Mouse (Mus musculus) cerebral cortex, adult 2 months (tissue): ENCODE results near the gene Tspan14.

Experiments used
- WGBS: fragments of 180-500 bp; shearing (Covaris S2); methylation state at CpG from one replicate; pipeline ENCODE4 v1.1.7; 2018; 5-methylcytosine and 5-hydroxymethylcytosine counted together

Tspan14 gene

GRCm38 (mm10) chr14:40966392-40966861 lies at the start of gene Tspan14:
Tspan14 (minus strand) TSS chr14:40966807.
- WGBS = under 1% methylated on average over 53 of the region's 54 CpGs

GRCm38 (mm10) chr14:41014701-41015240 lies 48.2 kb upstream of the Tspan14 start:
- 48% methylated on average over 5 of the region's 5 CpGs for WGBS

- 2% methylated on average over 32 of the region's 32 CpGs for WGBS
These were observed 47.3 kb upstream of the Tspan14 start, which contains the start of gene Fam213a for GRCm38 (mm10) chr14:41013630-41014613. Fam213a (minus strand) TSS chr14:41013788.

GRCm38 (mm10) chr14:41013143-41013542 lies 46.5 kb upstream of the Tspan14 start:
- 9% methylated on average over 9 of the region's 9 CpGs for WGBS

GRCm38 (mm10) chr14:41011916-41012315 lies 45.3 kb upstream of the Tspan14 start:
- 76% methylated on average over 3 of the region's 3 CpGs for WGBS

- WGBS = 65% methylated on average over 2 of the region's 2 CpGs
These were observed 41.5 kb upstream of the Tspan14 start for GRCm38 (mm10) chr14:41008138-41008537.

GRCm38 (mm10) chr14:41007641-41008040 lies 41.0 kb upstream of the Tspan14 start:
- WGBS = 52% methylated on average over 5 of the region's 5 CpGs

- 43% methylated on average over 3 of the region's 3 CpGs for WGBS
These were observed 40.3 kb upstream of the Tspan14 start for GRCm38 (mm10) chr14:41006899-41007298.

- WGBS = 90% methylated on average over 10 of the region's 10 CpGs
These were observed 39.7 kb upstream of the Tspan14 start for GRCm38 (mm10) chr14:41006263-41006662.

- 80% methylated on average over 9 of the region's 9 CpGs for WGBS
These were observed 39.1 kb upstream of the Tspan14 start for GRCm38 (mm10) chr14:41005716-41006115.

GRCm38 (mm10) chr14:41004201-41005141 lies 37.9 kb upstream of the Tspan14 start:
- 55% methylated on average over 22 of the region's 22 CpGs for WGBS

- over 99% methylated on average over 5 of the region's 5 CpGs for WGBS
These were observed 35.0 kb upstream of the Tspan14 start for GRCm38 (mm10) chr14:41001576-41001975.

- WGBS = 94% methylated on average over 4 of the region's 4 CpGs
These were observed 34.2 kb upstream of the Tspan14 start for GRCm38 (mm10) chr14:41000801-41001200.

GRCm38 (mm10) chr14:40999904-41000645 lies 33.5 kb upstream of the Tspan14 start:
- WGBS = 90% methylated on average over 7 of the region's 7 CpGs

- 89% methylated on average over 3 of the region's 3 CpGs for WGBS
These were observed 29.6 kb upstream of the Tspan14 start for GRCm38 (mm10) chr14:40996171-40996570.

GRCm38 (mm10) chr14:40992464-40992863 lies 25.9 kb upstream of the Tspan14 start:
- WGBS = 87% methylated on average over 6 of the region's 6 CpGs

GRCm38 (mm10) chr14:40988780-40989179 lies 22.2 kb upstream of the Tspan14 start:
- 94% methylated on average over 5 of the region's 5 CpGs for WGBS

GRCm38 (mm10) chr14:40987184-40987583 lies 20.6 kb upstream of the Tspan14 start:
- WGBS = 81% methylated on average over 2 of the region's 2 CpGs

- WGBS = 71% methylated on average over 4 of the region's 4 CpGs
These were observed 19.0 kb upstream of the Tspan14 start for GRCm38 (mm10) chr14:40985635-40986034.

- 67% methylated on average over 1 of the region's 1 CpGs for WGBS
These were observed 13.1 kb upstream of the Tspan14 start for GRCm38 (mm10) chr14:40979723-40980122.

- 62% methylated on average over 4 of the region's 4 CpGs for WGBS
These were observed 12.4 kb upstream of the Tspan14 start for GRCm38 (mm10) chr14:40979002-40979401.
